Mouse (Mus musculus) thymus, adult 2 months (tissue): ENCODE results near the gene Slc27a4.

Experiments
- CTCF ChIP-seq: fragments of 200-500 bp; IDR thresholded peaks from 2 replicates; pipeline ENCODE4 v1.5.1; 2012; ENCODE audit warnings: mild to moderate bottlenecking, control low read depth, low read length, moderate library complexity, borderline replicate concordance; ENCODE audit not compliant: control insufficient read depth, poor library complexity, insufficient read depth; ENCODE audit errors: extremely low read depth
- POLR2A ChIP-seq: fragments of 200-500 bp; IDR thresholded peaks from 2 replicates; pipeline ENCODE4 v1.6.1; 2012; ENCODE audit warnings: mild to moderate bottlenecking, low read length, control low read depth, moderate library complexity; ENCODE audit not compliant: control insufficient read depth, poor library complexity, insufficient read depth; ENCODE audit errors: extremely low read depth

GRCm38 (mm10) chr2:29770162-29770561 lies 32.3 kb upstream of the Slc27a4 start:
- TF ChIP-seq CTCF (no peak), POLR2A (no peak)
